ENCODE assay signal across 8 mouse cellular contexts in the genomic region with DNA sequence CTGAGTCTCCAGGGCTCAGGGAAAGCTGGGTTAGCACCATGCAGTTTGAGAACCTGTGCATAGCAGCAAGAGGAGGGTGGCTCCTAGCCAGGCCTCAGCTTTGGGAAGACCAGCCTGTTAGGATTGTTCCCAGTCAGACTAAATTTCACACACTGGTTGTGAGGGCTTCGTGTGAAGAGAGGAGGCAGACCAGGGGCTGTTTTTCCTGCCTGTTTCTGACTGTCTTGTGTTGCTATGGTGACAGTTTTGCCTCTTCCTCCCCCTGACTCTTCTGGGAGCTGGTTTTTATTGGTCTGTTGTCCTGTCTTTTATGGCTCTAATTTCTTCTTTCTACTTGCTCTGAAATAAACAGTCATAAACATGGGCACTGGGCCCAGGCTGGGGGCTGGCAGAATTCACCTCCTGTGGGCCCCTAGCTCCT. TPM values are rescaled to one million over a fixed set of nuclear protein-coding genes. Genes with fewer than 3 reads are reported as not detected.
A peak's percentile ranks its signal among the peaks of the same experiment; 100 is the strongest.
DNase-seq lines count a peak whose midpoint lies in the region; ATAC-seq lines count a peak whose summit lies in the region.

No protein-coding gene starts in this region.

- no peaks in the 10 kb centered on the region for H3K27me3 ChIP-seq in heart, embryonic 12.5 days (replicated peaks)
- no peaks in the 10 kb centered on the region for H3K27me3 ChIP-seq in midbrain, embryonic 15.5 days (replicated peaks)

- DNase-seq in kidney, postnatal 10 days, result peak; percentile 22
- DNase-seq in kidney, adult 11 months, result no peak
- DNase-seq in cerebellum, adult 8-10 months, result peak; percentile 25
- DNase-seq in left cerebral cortex, postnatal 10 days (ENCODE audit: extremely low spot score in 1 of 2, low spot score in 2 of 2), result peak; percentile 53 to 54
- DNase-seq in adipocyte (ENCODE audit: low spot score), result no peak
- DNase-seq in ovary, postnatal 14 days (ENCODE audit: low spot score), result no peak

- H3K9ac ChIP-seq in heart, embryonic 12.5 days, result peak overlapping the region; percentile 87
- H3K9ac ChIP-seq in midbrain, embryonic 15.5 days, result peak overlapping the region; percentile 95

- H3K36me3 ChIP-seq in heart, embryonic 12.5 days, result peaks cover 3% of the 10 kb centered on the region; the same call in 1 of the 2 replicates
- no peaks in the 10 kb centered on the region for H3K36me3 ChIP-seq in midbrain, embryonic 15.5 days (replicated peaks)

- intact Hi-C loops in left cerebral cortex, postnatal 10 days (cut with DNase I), result loop anchor here (5.0 kb wide), 2 partner anchors 54 to 86 kb away; no protein-coding TSS in a partner anchor

- H3K4me1 ChIP-seq in heart, embryonic 12.5 days (replicated peaks), result peaks cover 59% of the 10 kb centered on the region
- H3K4me1 ChIP-seq in midbrain, embryonic 15.5 days, result peaks cover 41% of the 10 kb centered on the region

- ATAC-seq in heart, embryonic 12.5 days (ENCODE audit: insufficient number of reproducible peaks, low FRiP score), result 0 out of 2 replicates have a peak, but pooled peaks have one; percentile 34
- ATAC-seq in midbrain, embryonic 15.5 days (replicated peaks), result peak; percentile 53

- H3K4me2 ChIP-seq in heart, embryonic 12.5 days, result peak overlapping the region; percentile 86
- H3K4me2 ChIP-seq in midbrain, embryonic 15.5 days, result peak overlapping the region; percentile 87

- H3K9me3 ChIP-seq in heart, embryonic 12.5 days (replicated peaks), result no peaks in the 10 kb centered on the region
- no peaks in the 10 kb centered on the region for H3K9me3 ChIP-seq in midbrain, embryonic 15.5 days

- WGBS in heart, embryonic 12.5 days, result 4% methylated on average over 1 of the region's 1 CpGs
- WGBS in midbrain, embryonic 15.5 days, result 0% methylated on average over 1 of the region's 1 CpGs

- peak overlapping the region; percentile 75 for H3K4me3 ChIP-seq in heart, embryonic 12.5 days
- H3K4me3 ChIP-seq in midbrain, embryonic 15.5 days, result peak overlapping the region; percentile 95

- H3K27ac ChIP-seq in heart, embryonic 12.5 days (ENCODE audit: poor library complexity, severe bottlenecking), result peak overlapping the region; percentile 76; the same call in 1 of the 2 replicates
- H3K27ac ChIP-seq in midbrain, embryonic 15.5 days, result peak overlapping the region; percentile 83

RNA-seq across cellular contexts. Expression of gene Fam49a, which starts 1.4 kb away (rescaled TPM):
- polyA plus RNA-seq in heart, embryonic 12.5 days (2016; fragmentation: Nextera tagmentation; extraction: Ambion mirVana), result 48.8 and 49.4 TPM in 2 replicates
- total RNA-seq in left cerebral cortex, postnatal 10 days (2021), result 100 to 1,000 TPM; 330 to 354 TPM
- 46.4 and 48.4 TPM in 2 replicates for polyA plus RNA-seq in midbrain, embryonic 15.5 days (2015; fragmentation: Nextera tagmentation; extraction: Ambion mirVana)

Comparison
In these comparisons a context has a peak if more than half of its experiments do, and no peak if none do; other contexts are left out.
1. DNase-seq: peak in kidney, postnatal 10 days (single experiment), cerebellum, adult 8-10 months (single experiment) and left cerebral cortex, postnatal 10 days (2 of 2); none in kidney, adult 11 months (single experiment), adipocyte (single experiment) and ovary, postnatal 14 days (single experiment).